Mouse (Mus musculus) intestine, embryonic 14.5 days (tissue): ENCODE data around the gene Ltn1. TPM values are rescaled to one million over a fixed set of nuclear protein-coding genes. Genes with fewer than 3 reads are reported as not detected.

Source experiments
- ATAC-seq: fragments of 200-750 bp; cut with Nextera tagmentation; replicated peaks from 2 replicates; pipeline ENCODE4 v1.8.0; 2017; ENCODE audit warnings: low read depth, moderate number of reproducible peaks, moderate TSS enrichment, moderate library complexity; ENCODE audit not compliant: low FRiP score, low TSS enrichment
- DNase-seq: peaks from one replicate; pipeline ENCODE4 v3.0.0-alpha.2; 2018; ENCODE audit warnings: low spot score
- H3K27ac ChIP-seq: fragments of 300-500 bp; sonication (generic); 2 replicates; pipeline ENCODE4 v1.5.1; 2014; ENCODE audit warnings: low read depth, mild to moderate bottlenecking, control low read depth
- H3K27me3 ChIP-seq: fragments of 300-500 bp; sonication (generic); replicated peaks from 2 replicates; pipeline ENCODE4 v1.6.1; 2014; ENCODE audit warnings: low read length, control low read depth; ENCODE audit not compliant: control insufficient read depth, insufficient read depth
- H3K36me3 ChIP-seq: fragments of 300-500 bp; sonication (generic); 2 replicates; pipeline ENCODE4 v1.6.1; 2014; ENCODE audit warnings: low read length, control low read depth; ENCODE audit not compliant: control insufficient read depth, insufficient read depth
- H3K4me1 ChIP-seq: fragments of 300-500 bp; sonication (generic); replicated peaks from 2 replicates; pipeline ENCODE4 v1.6.1; 2014; ENCODE audit warnings: low read length, control low read depth, mixed read lengths; ENCODE audit not compliant: control insufficient read depth, insufficient read depth
- H3K4me2 ChIP-seq: fragments of 300-500 bp; sonication (generic); 2 replicates; pipeline ENCODE4 v1.6.1; 2014; ENCODE audit warnings: low read length
- H3K4me3 ChIP-seq: fragments of 300-500 bp; sonication (generic); 2 replicates; pipeline ENCODE4 v1.5.1; 2014; ENCODE audit warnings: low read depth, low read length, control low read depth, mixed read lengths
- H3K9ac ChIP-seq: fragments of 300-500 bp; sonication (generic); 2 replicates; pipeline ENCODE4 v1.6.1; 2014; ENCODE audit warnings: mild to moderate bottlenecking, low read length
- H3K9me3 ChIP-seq: fragments of 300-500 bp; sonication (generic); 2 replicates; pipeline ENCODE4 v1.6.1; 2016; ENCODE audit warnings: low read length, control low read depth; ENCODE audit not compliant: control insufficient read depth
- WGBS: fragments of 180-500 bp; shearing (Covaris S2); extraction: QIAGEN DNeasy Blood & Tissue Kit; methylation state at CpG from one replicate; pipeline ENCODE4 v1.1.7; 2014; 5-methylcytosine and 5-hydroxymethylcytosine counted together
- polyA plus RNA-seq: library from polyadenylated mRNA; unstranded; fragments of >200 nt; fragmentation: Nextera tagmentation; extraction: Ambion mirVana; gene quantifications from 2 replicates; pipeline ENCODE4 v1.2.1, GENCODE M21; 2014

Ltn1 gene
- polyA plus RNA-seq, 1 experiment from 2014 or later: 28.9 TPM

DNA sequence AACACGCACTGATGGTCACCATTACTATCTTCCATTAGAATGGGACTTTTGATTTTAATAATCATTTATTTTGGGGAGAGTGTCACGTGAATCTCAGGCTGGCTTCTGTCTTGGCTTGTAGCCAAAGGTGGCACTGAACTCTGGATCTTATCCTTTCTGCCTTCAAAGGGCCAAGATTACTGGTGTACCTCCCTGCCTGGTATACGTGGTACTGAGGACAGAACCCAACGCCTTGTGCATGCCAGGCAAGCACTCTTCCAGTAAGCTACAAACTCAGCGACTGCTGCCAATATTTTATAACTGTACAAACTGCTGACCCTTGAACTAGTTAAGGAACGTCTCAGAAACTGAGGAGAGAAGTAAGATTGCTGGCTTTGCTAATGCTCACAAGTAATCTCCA lies 2.5 kb upstream of the Ltn1 start:
- WGBS: 77% methylated on average over 6 of the region's 6 CpGs
- no peak overlapping the region for H3K9ac ChIP-seq
- no peak overlapping the region for H3K4me3 ChIP-seq
- no peak overlapping the region for H3K4me2 ChIP-seq
- no peaks in the 10 kb centered on the region for H3K9me3 ChIP-seq
- H3K36me3 ChIP-seq: 0 out of 2 replicates have a peak, but pooled peaks cover 5% of the 10 kb centered on the region
- H3K4me1 ChIP-seq: peaks cover 4% of the 10 kb centered on the region; the same call in 1 of the 2 replicates
- ATAC-seq (no peak), DNase-seq (no peak)
- no peak overlapping the region for H3K27ac ChIP-seq
- no peaks in the 10 kb centered on the region for H3K27me3 ChIP-seq

DNA sequence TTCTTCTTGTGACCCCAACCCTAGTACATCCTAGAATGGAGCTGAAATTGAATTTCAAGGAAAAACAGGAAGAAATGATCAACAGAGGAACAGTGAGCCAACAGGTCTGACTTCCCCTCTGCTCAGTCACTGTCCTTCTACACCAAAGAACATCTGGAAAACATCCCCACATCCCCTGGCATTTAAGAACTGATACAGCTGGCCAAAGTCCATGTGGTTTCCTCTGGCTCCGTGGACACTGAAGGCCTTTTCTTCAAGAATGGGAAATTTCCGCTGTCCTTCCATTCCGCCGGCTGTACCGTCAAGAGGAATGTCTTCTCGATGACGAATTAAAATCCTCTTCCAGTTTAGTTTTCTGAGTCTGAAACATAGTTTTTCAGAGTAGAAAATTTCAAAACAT lies 1.9 kb upstream of the Ltn1 start:
- Histone ChIP-seq H3K4me2 (no peak overlapping the region), H3K36me3 (0 out of 2 replicates have a peak, but pooled peaks cover 5% of the 10 kb centered on the region), H3K4me3 (no peak overlapping the region), H3K27me3 (no peaks in the 10 kb centered on the region), H3K9me3 (no peaks in the 10 kb centered on the region), H3K27ac (no peak overlapping the region), H3K4me1 (no peaks in the 10 kb centered on the region), H3K9ac (no peak overlapping the region)
- WGBS: 85% methylated on average over 7 of the region's 7 CpGs
- ATAC-seq (no peak), DNase-seq (no peak)

DNA sequence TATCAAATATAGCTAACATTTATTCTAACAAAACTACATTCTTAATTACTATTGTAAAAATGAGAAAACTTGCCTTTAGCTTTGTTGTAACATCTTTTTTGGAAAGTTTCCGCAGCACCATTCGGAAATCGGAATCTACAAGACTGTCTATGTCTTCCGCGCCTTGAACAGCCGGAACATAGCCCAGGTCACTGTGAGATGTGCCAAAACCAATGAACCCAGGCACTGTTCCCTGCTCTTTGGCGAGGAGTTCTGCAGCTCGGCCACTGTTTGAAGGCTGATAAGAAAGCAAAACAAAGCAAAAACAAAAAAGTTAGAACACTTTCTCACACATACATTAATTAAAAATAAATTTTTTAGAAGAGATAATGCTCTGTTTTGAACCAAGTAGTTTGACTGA lies 4.9 kb downstream of the Ltn1 start:
- no peak overlapping the region for H3K9ac ChIP-seq
- H3K9me3 ChIP-seq: 0 out of 2 replicates have a peak, but pooled peaks cover 1% of the 10 kb centered on the region
- H3K4me2 ChIP-seq: no peak overlapping the region
- no peak overlapping the region for H3K27ac ChIP-seq
- H3K36me3 ChIP-seq: peaks cover 39% of the 10 kb centered on the region
- ATAC-seq (no peak), DNase-seq (no peak)
- no peaks in the 10 kb centered on the region for H3K27me3 ChIP-seq
- WGBS: 95% methylated on average over 8 of the region's 8 CpGs
- no peaks in the 10 kb centered on the region for H3K4me1 ChIP-seq
- no peak overlapping the region for H3K4me3 ChIP-seq

DNA sequence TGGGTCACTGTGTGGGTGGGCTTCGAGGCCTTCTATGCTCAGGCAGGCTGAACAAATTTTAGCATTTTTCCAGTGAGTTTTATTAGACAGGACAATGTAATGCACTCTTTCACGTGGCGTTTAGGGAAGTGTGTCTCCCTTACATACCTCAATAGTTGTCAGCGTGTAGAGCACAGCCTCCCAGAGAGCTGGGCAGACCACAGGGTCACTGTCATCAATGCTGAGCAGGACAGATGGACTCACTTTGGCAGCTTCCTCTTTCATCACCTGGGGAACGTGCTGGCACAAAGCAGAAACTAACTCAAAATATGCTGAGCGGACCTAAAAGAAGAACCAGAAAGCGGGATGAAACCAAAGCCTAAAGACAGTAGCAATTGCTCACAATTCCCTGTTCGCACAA lies 11.8 kb downstream of the Ltn1 start:
- Histone ChIP-seq H3K27ac (no peak overlapping the region), H3K4me1 (no peaks in the 10 kb centered on the region), H3K4me3 (no peak overlapping the region), H3K36me3 (peaks cover 90% of the 10 kb centered on the region), H3K4me2 (no peak overlapping the region), H3K27me3 (no peaks in the 10 kb centered on the region), H3K9ac (no peak overlapping the region), H3K9me3 (peaks cover 10% of the 10 kb centered on the region; the same call in 1 of the 2 replicates)
- ATAC-seq: no peak
- 94% methylated on average over 8 of the region's 8 CpGs for WGBS
- no peak for DNase-seq

DNA sequence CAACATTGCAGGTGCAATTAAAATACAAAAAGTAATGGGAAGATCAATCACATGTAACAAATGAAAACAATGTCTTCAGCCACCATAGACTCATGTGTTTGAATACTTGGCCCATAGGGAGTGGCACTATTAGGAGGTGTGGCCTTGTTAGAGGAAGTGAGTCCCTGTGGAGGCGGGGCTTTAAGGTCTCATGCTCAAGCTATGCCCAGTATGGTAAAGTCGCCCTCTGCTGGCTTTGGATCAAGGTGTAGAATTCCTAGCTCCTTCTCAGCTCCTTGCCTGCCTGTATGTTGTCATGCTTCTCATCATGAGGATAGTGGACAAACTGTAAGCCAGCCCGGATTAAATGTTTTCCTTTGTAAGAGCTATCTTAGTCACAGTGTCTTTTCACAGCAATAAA lies 27.4 kb downstream of the Ltn1 start:
- Histone ChIP-seq H3K4me3 (no peak overlapping the region), H3K9ac (no peak overlapping the region), H3K27ac (no peak overlapping the region), H3K4me2 (no peak overlapping the region), H3K27me3 (no peaks in the 10 kb centered on the region), H3K4me1 (no peaks in the 10 kb centered on the region), H3K9me3 (no peaks in the 10 kb centered on the region), H3K36me3 (peaks cover 82% of the 10 kb centered on the region)
- 81% methylated on average over 3 of the region's 3 CpGs for WGBS
- DNase-seq (no peak), ATAC-seq (no peak)

DNA sequence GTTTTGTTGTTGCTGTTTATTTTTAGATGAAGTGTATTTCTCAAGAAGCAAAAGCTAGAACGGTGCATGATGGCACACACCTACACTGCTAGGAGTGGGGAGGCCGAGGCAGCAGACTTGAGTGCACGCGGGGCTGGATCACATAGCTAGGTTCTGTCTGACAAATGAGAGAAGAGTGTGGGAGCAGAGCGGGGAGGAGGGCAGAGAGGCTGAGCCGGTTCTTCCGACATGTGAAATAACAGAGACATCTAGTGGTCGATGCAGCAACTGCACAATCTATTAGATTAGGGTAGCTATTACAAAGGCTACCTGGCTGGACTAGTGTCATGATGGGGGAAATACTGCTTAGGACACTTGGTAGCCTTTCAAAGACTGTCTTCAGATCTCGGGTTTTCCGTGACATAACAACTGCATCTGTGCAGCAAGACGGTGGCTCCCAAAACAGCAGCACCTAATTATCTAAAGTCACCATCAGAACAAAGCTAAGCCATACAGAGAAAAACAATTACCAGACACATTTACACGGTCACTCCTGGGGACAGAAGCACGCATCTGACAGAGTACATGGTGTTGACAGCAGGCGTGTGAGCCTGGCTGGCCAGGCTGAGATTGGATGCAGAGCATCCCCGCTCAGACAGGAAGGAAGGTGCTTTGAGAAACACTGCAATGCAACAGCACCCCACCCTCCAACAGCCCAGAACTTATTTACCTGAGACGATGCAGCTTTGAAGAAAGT lies 38.4 kb downstream of the Ltn1 start:
- H3K4me2 ChIP-seq: no peak overlapping the region
- H3K9me3 ChIP-seq: no peaks in the 10 kb centered on the region
- no peak overlapping the region for H3K27ac ChIP-seq
- H3K9ac ChIP-seq: no peak overlapping the region
- WGBS: 48% methylated on average over 16 of the region's 16 CpGs
- no peaks in the 10 kb centered on the region for H3K27me3 ChIP-seq
- H3K36me3 ChIP-seq: peaks cover 60% of the 10 kb centered on the region
- H3K4me3 ChIP-seq: no peak overlapping the region
- DNase-seq: peak; percentile 67
- 0 out of 2 replicates have a peak, but pooled peaks have one; percentile 27 for ATAC-seq
- no peaks in the 10 kb centered on the region for H3K4me1 ChIP-seq

DNA sequence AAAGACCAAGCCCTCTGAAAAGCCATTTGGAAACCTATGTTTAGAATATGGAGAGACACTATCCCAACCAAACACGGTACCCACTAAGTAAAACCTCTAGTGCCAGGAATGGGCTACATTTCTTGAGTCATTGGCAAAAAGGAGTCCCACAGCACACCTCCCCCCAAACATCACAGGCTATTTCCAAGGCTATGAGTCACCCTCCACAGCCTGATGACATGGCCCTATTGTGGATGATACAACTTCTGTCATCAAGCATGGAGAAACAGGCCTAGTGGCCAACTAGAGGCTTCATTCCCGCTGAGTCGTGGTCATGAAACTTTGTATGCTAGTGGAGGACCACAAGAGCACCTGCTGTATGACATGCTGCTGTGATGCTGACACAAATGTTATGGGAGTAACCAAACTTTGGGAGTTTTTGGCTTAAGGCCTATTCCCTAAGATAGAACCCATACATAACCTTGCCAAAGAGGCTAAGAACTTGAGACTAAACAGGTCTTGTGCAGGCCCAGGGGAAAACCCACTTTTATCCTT lies 44.9 kb downstream of the Ltn1 start:
- no peak for ATAC-seq

DNA sequence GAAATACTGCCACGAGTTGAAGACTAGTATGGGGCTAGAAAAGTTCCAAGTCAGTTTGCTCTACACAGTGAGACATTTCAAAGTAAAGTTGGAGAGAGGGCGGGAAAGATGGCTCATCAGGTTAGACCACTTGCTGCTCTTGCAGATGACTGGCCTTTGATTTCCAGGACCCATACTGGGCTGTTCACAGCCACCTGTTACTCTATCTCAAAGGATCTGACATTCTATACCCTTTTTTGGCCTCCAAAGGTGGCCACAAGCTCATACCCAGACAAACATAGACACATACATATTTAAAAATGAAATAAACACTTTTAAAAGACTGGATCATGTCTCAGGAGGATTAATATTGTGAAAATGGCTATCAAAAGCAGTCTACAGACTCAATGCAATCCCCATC lies 48.0 kb downstream of the Ltn1 start:
- Histone ChIP-seq H3K4me3 (no peak overlapping the region), H3K4me2 (no peak overlapping the region), H3K36me3 (peaks cover 70% of the 10 kb centered on the region), H3K4me1 (no peaks in the 10 kb centered on the region), H3K9me3 (no peaks in the 10 kb centered on the region), H3K27ac (no peak overlapping the region), H3K9ac (no peak overlapping the region), H3K27me3 (no peaks in the 10 kb centered on the region)
- DNase-seq (no peak), ATAC-seq (no peak)
- 71% methylated on average over 2 of the region's 2 CpGs for WGBS

More for the DNA sequence above, 44.9 kb downstream of the Ltn1 start:
- DNase-seq: no peak
- Histone ChIP-seq H3K4me1 (no peaks in the 10 kb centered on the region), H3K36me3 (peaks cover 44% of the 10 kb centered on the region), H3K9ac (no peak overlapping the region), H3K9me3 (no peaks in the 10 kb centered on the region), H3K4me3 (no peak overlapping the region), H3K4me2 (no peak overlapping the region), H3K27ac (no peak overlapping the region), H3K27me3 (no peaks in the 10 kb centered on the region)
- 95% methylated on average over 3 of the region's 3 CpGs for WGBS

DNA sequence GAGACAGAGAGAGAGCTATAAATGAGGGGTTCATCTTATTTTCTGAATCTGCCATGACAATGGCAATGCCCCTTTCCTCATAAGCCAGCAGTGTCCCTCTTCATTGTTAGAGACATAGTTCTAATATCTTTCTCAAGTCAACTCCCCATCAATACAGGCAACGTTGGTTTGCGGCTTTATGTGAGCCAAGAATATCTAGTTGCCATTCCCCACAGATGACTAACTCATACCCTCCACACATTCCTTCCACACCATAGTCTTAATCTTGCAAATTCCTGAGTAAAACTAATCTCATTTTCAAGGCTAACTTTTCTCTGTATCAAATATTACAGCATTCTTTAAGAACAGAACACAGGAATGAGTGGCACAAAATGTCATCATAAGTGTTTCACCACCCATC lies 49.4 kb downstream of the Ltn1 start:
- H3K36me3 ChIP-seq: peaks cover 75% of the 10 kb centered on the region
- 91% methylated on average over 2 of the region's 2 CpGs for WGBS

More for the DNA sequence above, 49.4 kb downstream of the Ltn1 start:
- H3K27me3 ChIP-seq: no peaks in the 10 kb centered on the region
- no peak for ATAC-seq
- H3K9me3 ChIP-seq: no peaks in the 10 kb centered on the region
- no peak overlapping the region for H3K27ac ChIP-seq
- DNase-seq: no peak
- no peaks in the 10 kb centered on the region for H3K4me1 ChIP-seq
- no peak overlapping the region for H3K4me3 ChIP-seq
- no peak overlapping the region for H3K9ac ChIP-seq
- H3K4me2 ChIP-seq: no peak overlapping the region
